Mouse (Mus musculus) liver, embryonic 12.5 days (tissue): ENCODE data around the gene Gm49416. TPM values are rescaled to one million over a fixed set of nuclear protein-coding genes. Genes with fewer than 3 reads are reported as not detected.

Source experiments
- ATAC-seq: fragments of 200-750 bp; cut with Nextera tagmentation; 2 replicates; pipeline ENCODE4 v1.8.0; 2017; ENCODE audit warnings: moderate number of reproducible peaks, mild to moderate bottlenecking, moderate library complexity
- H3K27ac ChIP-seq: fragments of 300-500 bp; sonication (generic); 2 replicates; pipeline ENCODE4 v1.5.1; 2016; ENCODE audit warnings: mild to moderate bottlenecking
- H3K27me3 ChIP-seq: fragments of 300-500 bp; sonication (generic); replicated peaks from 2 replicates; pipeline ENCODE4 v1.6.1; 2016; ENCODE audit warnings: mild to moderate bottlenecking, moderate library complexity
- H3K36me3 ChIP-seq: fragments of 300-500 bp; sonication (generic); 2 replicates; pipeline ENCODE4 v1.6.1; 2016; ENCODE audit warnings: mild to moderate bottlenecking, moderate library complexity
- H3K4me1 ChIP-seq: fragments of 300-500 bp; sonication (generic); 2 replicates; pipeline ENCODE4 v1.6.1; 2016
- H3K4me2 ChIP-seq: fragments of 300-500 bp; sonication (generic); 2 replicates; pipeline ENCODE4 v1.6.1; 2016; ENCODE audit warnings: mild to moderate bottlenecking, moderate library complexity
- H3K4me3 ChIP-seq: fragments of 300-500 bp; sonication (generic); 2 replicates; pipeline ENCODE4 v1.5.1; 2016; ENCODE audit warnings: mild to moderate bottlenecking, moderate library complexity
- H3K9ac ChIP-seq: fragments of 300-500 bp; sonication (generic); 2 replicates; pipeline ENCODE4 v1.6.1; 2016; ENCODE audit warnings: mild to moderate bottlenecking, moderate library complexity
- H3K9me3 ChIP-seq: fragments of 300-500 bp; sonication (generic); replicated peaks from 2 replicates; pipeline ENCODE4 v1.6.1; 2016; ENCODE audit warnings: mild to moderate bottlenecking, moderate library complexity
- WGBS: fragments of 180-500 bp; shearing (Covaris S2); methylation state at CpG from one replicate; pipeline ENCODE4 v1.1.7; 2016; ENCODE audit not compliant: insufficient replicate concordance; 5-methylcytosine and 5-hydroxymethylcytosine counted together
- polyA plus RNA-seq: library from polyadenylated mRNA; unstranded; fragments of >200 nt; fragmentation: Nextera tagmentation; extraction: Ambion mirVana; gene quantifications from 2 replicates; pipeline ENCODE4 v1.2.1, GENCODE M21; 2016

Gene Gm49416
- not detected in 2 replicates for polyA plus RNA-seq

- H3K4me1 ChIP-seq, result peaks cover 50% of the 10 kb centered on the region
- H3K27me3 ChIP-seq, result no peaks in the 10 kb centered on the region
- ATAC-seq, result peak; percentile 90
- peak within 1 kb of the TSS; percentile 81 for H3K4me3 ChIP-seq
- no peaks in the 10 kb centered on the region for H3K9me3 ChIP-seq
- peak within 1 kb of the TSS; percentile 89 for H3K27ac ChIP-seq
- under 1% methylated on average over 58 of the region's 58 CpGs for WGBS
- H3K36me3 ChIP-seq, result peaks cover 17% of the 10 kb centered on the region
- H3K4me2 ChIP-seq, result peak within 1 kb of the TSS; percentile 77
- peak within 1 kb of the TSS; percentile 89 for H3K9ac ChIP-seq
Measured at GRCm38 (mm10) chr19:8888511-8889385, at the start of gene Gm49416, which contains the start of gene 1810009A15Rik. Gene Gm49416, plus strand, starts transcription at chr19:8888926. Gene 1810009A15Rik, plus strand, starts transcription at chr19:8888853.

DNA sequence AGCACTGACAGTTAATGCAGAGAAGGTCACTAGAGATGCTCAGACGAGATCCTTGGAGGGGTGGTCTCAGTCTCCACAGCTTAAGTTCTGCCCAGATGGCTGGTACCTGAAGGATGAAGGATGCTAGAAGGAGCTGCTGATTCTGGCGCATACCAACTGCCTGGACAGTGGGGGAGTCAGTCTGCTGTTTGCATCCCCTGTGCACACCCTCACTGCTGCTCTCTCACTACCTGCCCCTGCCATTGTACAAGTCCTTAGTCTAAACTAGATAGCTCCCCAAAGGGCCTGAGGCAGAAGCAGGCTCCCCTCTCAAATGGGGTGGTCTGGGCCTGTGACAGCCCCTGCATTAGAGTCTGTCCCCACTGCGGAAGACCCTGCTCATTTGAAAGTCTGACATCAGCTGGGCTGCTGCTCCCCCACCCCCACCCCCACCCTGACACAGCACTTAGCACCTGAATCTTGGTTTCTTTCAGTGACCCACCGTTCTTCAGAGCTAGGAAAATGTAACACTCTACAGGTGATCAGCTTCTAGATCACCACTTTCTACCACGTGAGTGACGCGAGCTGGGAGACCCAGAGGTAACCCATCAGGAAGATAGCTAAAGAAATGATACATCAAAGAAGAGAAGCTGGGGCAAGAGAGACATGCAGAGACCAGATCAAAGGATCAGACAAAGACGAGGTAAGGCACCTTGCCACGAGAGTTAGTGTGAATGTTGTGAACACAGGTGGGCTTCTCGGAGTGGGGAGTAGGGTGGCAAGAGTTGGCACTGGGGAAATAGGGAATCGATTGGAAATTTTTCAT is 49.4 kb upstream of the Gm49416 start, which contains the start of gene Gng3:
Gene Gng3 (minus strand): TSS at position 92 of the 805 bp plus-strand sequence.
- WGBS, result 78% methylated on average over 11 of the region's 11 CpGs
- Histone ChIP-seq H3K9me3 (no peaks in the 10 kb centered on the region), H3K27ac (peak within 1 kb of the TSS; percentile 92), H3K9ac (peak within 1 kb of the TSS; percentile 79), H3K4me1 (peaks cover 43% of the 10 kb centered on the region), H3K4me2 (peak within 1 kb of the TSS; percentile 93), H3K4me3 (peak within 1 kb of the TSS; percentile 69), H3K36me3 (peaks cover 41% of the 10 kb centered on the region), H3K27me3 (no peaks in the 10 kb centered on the region)
- ATAC-seq, result no peak

DNA sequence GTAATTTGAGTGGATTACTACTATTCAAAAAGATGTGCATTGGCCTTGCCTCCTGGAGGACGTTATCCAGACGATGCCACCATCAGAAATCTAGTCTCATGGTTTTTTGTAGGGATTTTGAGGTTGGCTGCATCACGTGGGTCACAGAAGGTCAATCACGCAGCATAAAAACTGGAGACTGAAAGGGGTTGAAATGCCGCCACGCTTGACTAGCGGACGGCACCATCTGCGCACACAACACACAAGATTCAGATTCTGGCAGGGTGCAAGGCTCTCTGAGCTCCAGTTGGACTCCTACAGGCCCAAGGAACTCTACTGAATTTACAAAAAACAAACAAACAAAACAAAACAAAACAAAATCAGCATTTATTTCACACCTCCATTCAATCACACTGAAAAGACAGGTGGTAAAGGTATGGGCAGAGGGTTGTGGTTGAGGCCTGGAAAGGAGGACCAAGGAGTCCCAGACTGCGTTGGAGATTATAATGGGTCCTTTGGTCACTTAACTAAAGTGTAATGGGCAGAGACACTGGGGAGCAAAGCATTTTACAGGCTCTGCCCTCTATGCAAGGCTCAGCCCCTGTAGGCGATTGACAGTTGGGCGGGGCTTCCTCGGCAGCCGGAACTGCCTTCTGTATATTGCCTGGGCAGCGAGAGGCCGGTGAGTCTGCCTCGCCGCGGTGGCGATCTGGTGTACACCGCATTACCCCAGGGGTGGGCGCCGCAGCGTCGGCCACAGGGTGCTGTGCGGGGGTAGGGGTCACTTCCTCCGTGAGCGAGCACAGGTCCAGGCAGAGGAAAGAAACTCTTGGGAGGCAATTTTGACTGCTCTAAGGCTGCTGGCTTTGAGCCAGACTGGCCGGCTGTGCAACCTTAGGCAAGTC is 48.6 kb upstream of the Gm49416 start:
- Histone ChIP-seq H3K27ac (peak overlapping the region; percentile 61), H3K4me1 (peaks cover 43% of the 10 kb centered on the region), H3K36me3 (peaks cover 36% of the 10 kb centered on the region), H3K9me3 (no peaks in the 10 kb centered on the region), H3K9ac (peak overlapping the region; percentile 78), H3K4me2 (peak overlapping the region; percentile 85), H3K27me3 (no peaks in the 10 kb centered on the region), H3K4me3 (peak overlapping the region; percentile 67)
- peak; percentile 77 for ATAC-seq
- 25% methylated on average over 29 of the region's 29 CpGs for WGBS

DNA sequence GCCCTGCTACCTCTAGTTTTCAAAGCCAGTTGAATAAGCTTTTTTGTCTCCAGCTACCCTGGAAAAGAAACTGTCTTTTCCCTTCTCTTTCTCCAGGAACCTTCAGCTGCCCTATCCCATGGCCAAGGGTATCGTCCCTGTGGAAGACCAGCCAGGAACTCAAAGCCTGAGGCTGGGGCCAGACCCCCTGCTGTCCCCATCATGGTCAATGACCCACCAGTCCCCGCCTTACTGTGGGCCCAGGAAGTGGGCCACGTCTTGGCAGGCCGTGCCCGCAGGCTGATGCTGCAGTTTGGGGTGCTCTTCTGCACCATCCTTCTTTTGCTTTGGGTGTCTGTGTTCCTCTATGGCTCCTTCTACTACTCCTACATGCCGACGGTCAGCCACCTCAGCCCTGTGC is 47.7 kb upstream of the Gm49416 start:
- H3K9me3 ChIP-seq, result no peaks in the 10 kb centered on the region
- no peak for ATAC-seq
- peak overlapping the region; percentile 61; the same call in 1 of the 2 replicates for H3K27ac ChIP-seq
- peak overlapping the region; percentile 67 for H3K4me3 ChIP-seq
- 74% methylated on average over 7 of the region's 7 CpGs for WGBS
- peaks cover 34% of the 10 kb centered on the region for H3K36me3 ChIP-seq
- no peaks in the 10 kb centered on the region for H3K27me3 ChIP-seq
- H3K4me2 ChIP-seq, result peak overlapping the region; percentile 85
- H3K9ac ChIP-seq, result peak overlapping the region; percentile 78
- peaks cover 43% of the 10 kb centered on the region for H3K4me1 ChIP-seq

- H3K4me1 ChIP-seq, result peaks cover 36% of the 10 kb centered on the region
- no peaks in the 10 kb centered on the region for H3K9me3 ChIP-seq
- WGBS, result 74% methylated on average over 6 of the region's 6 CpGs
- H3K4me2 ChIP-seq, result no peak overlapping the region
- no peak overlapping the region for H3K9ac ChIP-seq
- no peak overlapping the region for H3K27ac ChIP-seq
- H3K36me3 ChIP-seq, result peaks cover 49% of the 10 kb centered on the region
- ATAC-seq, result no peak
- no peaks in the 10 kb centered on the region for H3K27me3 ChIP-seq
- no peak overlapping the region for H3K4me3 ChIP-seq
Measured at GRCm38 (mm10) chr19:8842961-8843360, 45.8 kb upstream of the Gm49416 start.

DNA sequence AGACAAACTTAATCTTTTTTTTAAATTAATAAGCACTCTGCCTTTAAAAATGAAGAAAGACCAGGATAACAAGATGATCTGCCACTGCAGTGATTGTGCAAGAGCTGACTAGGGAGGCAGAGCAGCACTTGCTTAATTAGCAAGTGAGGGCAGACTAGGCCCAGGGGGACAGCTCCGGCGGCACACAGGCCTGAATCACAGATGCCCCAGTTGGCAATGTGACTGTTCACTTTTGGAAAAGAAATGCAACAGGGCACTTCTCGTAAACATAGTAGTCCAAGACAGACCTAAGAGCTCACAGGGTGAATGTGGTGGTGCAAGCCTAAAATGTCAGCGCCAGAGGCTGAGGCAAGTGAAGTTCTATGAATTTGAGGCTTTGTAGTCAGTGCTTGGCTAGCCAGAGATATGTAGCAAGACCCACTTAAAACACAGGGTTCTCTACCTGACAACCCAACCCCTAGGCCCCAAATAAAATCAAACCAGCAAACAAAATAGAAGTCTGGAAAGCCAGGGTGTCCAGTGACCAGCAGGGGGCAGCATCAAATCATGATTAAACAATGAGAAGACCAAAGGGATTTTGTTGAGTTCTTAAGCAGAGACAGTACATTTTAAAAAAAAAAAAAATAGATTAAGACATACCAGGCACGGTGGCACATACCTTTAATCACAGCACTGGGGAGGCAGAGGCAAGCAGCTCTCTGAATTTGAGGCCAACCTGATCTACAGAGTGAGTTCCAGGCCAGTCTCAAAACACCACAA is 44.2 kb upstream of the Gm49416 start:
- WGBS, result 64% methylated on average over 5 of the region's 5 CpGs
- Histone ChIP-seq H3K4me3 (no peak overlapping the region), H3K4me1 (peaks cover 20% of the 10 kb centered on the region), H3K27me3 (no peaks in the 10 kb centered on the region), H3K36me3 (peaks cover 57% of the 10 kb centered on the region), H3K4me2 (no peak overlapping the region), H3K9ac (no peak overlapping the region), H3K27ac (no peak overlapping the region), H3K9me3 (no peaks in the 10 kb centered on the region)
- no peak for ATAC-seq

- 0 out of 2 replicates have a peak, but pooled peaks cover 4% of the 10 kb centered on the region for H3K27me3 ChIP-seq
- peaks cover 2% of the 10 kb centered on the region; the same call in 1 of the 2 replicates for H3K4me1 ChIP-seq
- no peak overlapping the region for H3K27ac ChIP-seq
- WGBS, result 77% methylated on average over 5 of the region's 5 CpGs
- no peak overlapping the region for H3K4me3 ChIP-seq
- H3K9ac ChIP-seq, result no peak overlapping the region
- peaks cover 41% of the 10 kb centered on the region for H3K36me3 ChIP-seq
- H3K9me3 ChIP-seq, result no peaks in the 10 kb centered on the region
- ATAC-seq, result no peak
- H3K4me2 ChIP-seq, result no peak overlapping the region
Measured at GRCm38 (mm10) chr19:8848356-8848755, 40.4 kb upstream of the Gm49416 start.

- H3K36me3 ChIP-seq, result peaks cover 33% of the 10 kb centered on the region
- WGBS, result 42% methylated on average over 7 of the region's 7 CpGs
- no peak within 1 kb of the TSS for H3K9ac ChIP-seq
- H3K27ac ChIP-seq, result no peak within 1 kb of the TSS
- no peak within 1 kb of the TSS for H3K4me2 ChIP-seq
- H3K4me1 ChIP-seq, result peaks cover 2% of the 10 kb centered on the region; the same call in 1 of the 2 replicates
- H3K9me3 ChIP-seq, result no peaks in the 10 kb centered on the region
- no peak within 1 kb of the TSS for H3K4me3 ChIP-seq
- ATAC-seq, result 0 out of 2 replicates have a peak, but pooled peaks have one; percentile 32
- H3K27me3 ChIP-seq, result 0 out of 2 replicates have a peak, but pooled peaks cover 4% of the 10 kb centered on the region
Measured at GRCm38 (mm10) chr19:8850402-8850901, 38.3 kb upstream of the Gm49416 start, which contains the start of gene Lrrn4cl. Gene Lrrn4cl, plus strand, starts transcription at chr19:8850768.

GRCm38 (mm10) chr19:8851639-8852038 is 37.1 kb upstream of the Gm49416 start:
- 43% methylated on average over 7 of the region's 7 CpGs for WGBS

DNA sequence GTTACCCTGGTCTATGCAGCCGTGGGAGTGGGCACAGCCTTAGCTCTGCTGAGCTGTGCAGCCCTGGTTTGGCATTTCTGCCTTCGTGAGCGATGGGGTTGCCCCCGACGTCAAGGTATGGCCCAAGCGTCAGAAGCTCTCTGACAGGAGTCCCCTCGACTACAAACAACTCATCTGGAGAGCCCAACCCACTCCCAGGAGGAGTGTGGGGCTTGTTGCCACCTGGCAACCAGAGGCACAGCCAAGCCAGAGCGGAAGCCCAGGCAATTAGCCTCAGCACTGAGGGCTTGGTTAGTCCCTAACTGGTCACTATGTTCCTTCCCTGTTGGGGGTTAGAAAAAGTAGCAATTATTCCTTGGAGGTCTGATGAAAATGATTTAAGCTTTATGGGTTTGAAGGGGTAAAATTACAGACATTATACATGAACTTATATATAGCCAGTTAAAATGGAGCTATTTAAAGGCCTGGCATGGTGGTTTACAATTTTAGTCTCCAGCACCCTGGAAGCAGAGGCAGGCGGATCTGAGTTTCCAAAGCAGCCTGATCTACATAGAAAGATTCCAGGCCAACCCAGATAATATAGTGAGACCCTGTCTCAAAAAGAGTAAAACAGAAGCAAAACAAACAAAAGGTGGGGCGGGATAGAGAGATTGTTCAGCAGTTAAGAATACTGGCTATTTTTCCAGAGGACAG is 36.3 kb upstream of the Gm49416 start:
- no peak for ATAC-seq
- Histone ChIP-seq H3K27ac (no peak overlapping the region), H3K27me3 (0 out of 2 replicates have a peak, but pooled peaks cover 7% of the 10 kb centered on the region), H3K4me1 (peaks cover 2% of the 10 kb centered on the region; the same call in 1 of the 2 replicates), H3K9ac (no peak overlapping the region), H3K9me3 (no peaks in the 10 kb centered on the region), H3K4me2 (no peak overlapping the region), H3K36me3 (peaks cover 14% of the 10 kb centered on the region), H3K4me3 (no peak overlapping the region)
- WGBS, result 49% methylated on average over 10 of the region's 10 CpGs

More at GRCm38 (mm10) chr19:8851639-8852038, 37.1 kb upstream of the Gm49416 start:
- Histone ChIP-seq H3K9me3 (no peaks in the 10 kb centered on the region), H3K4me1 (peaks cover 2% of the 10 kb centered on the region; the same call in 1 of the 2 replicates), H3K9ac (no peak overlapping the region), H3K27me3 (0 out of 2 replicates have a peak, but pooled peaks cover 7% of the 10 kb centered on the region), H3K27ac (no peak overlapping the region), H3K4me2 (no peak overlapping the region), H3K4me3 (no peak overlapping the region), H3K36me3 (peaks cover 21% of the 10 kb centered on the region)
- no peak for ATAC-seq
